Mouse (Mus musculus): ENCODE data around the gene Gan. TPM values are rescaled to one million over a fixed set of nuclear protein-coding genes. Genes with fewer than 3 reads are reported as not detected.

The Gan gene
- total RNA-seq, 2 experiments from 2014 or later, result 22.7 to 27.0 TPM

GRCm38 (mm10) chr8:117196593-117196992 lies 38.7 kb downstream of the Gan start:
- DNase-seq (ENCODE audit: extremely low spot score in 1 of 2, low spot score in 2 of 2), result no peak
- intact Hi-C loops (cut with DNase I), result no loop called here

- intact Hi-C loops (cut with DNase I), result no loop called here
- no peak for DNase-seq (ENCODE audit: extremely low spot score in 1 of 2, low spot score in 2 of 2)
Observed at GRCm38 (mm10) chr8:117197551-117197950, 39.6 kb downstream of the Gan start.

GRCm38 (mm10) chr8:117198141-117198935 lies 40.4 kb downstream of the Gan start:
- DNase-seq (ENCODE audit: extremely low spot score in 1 of 2, low spot score in 2 of 2), result peak; percentile 55 to 61
- intact Hi-C loops (cut with DNase I), result no loop called here

- DNase-seq (ENCODE audit: extremely low spot score in 1 of 2, low spot score in 2 of 2), result no peak
- intact Hi-C loops (cut with DNase I), result no loop called here
Observed at GRCm38 (mm10) chr8:117199658-117200057, 41.7 kb downstream of the Gan start.

- intact Hi-C loops (cut with DNase I), result no loop called here
- no peak for DNase-seq (ENCODE audit: extremely low spot score in 1 of 2, low spot score in 2 of 2)
Observed at GRCm38 (mm10) chr8:117200346-117200745, 42.4 kb downstream of the Gan start.

GRCm38 (mm10) chr8:117200803-117201202 lies 42.9 kb downstream of the Gan start:
- intact Hi-C loops (cut with DNase I), result no loop called here
- no peak for DNase-seq (ENCODE audit: extremely low spot score in 1 of 2, low spot score in 2 of 2)

- no peak for DNase-seq (ENCODE audit: extremely low spot score in 1 of 2, low spot score in 2 of 2)
- intact Hi-C loops (cut with DNase I), result no loop called here
Observed at GRCm38 (mm10) chr8:117201221-117202017, 43.5 kb downstream of the Gan start.

GRCm38 (mm10) chr8:117203085-117203484 lies 45.1 kb downstream of the Gan start:
- DNase-seq (ENCODE audit: extremely low spot score in 1 of 2, low spot score in 2 of 2), result no peak
- intact Hi-C loops (cut with DNase I), result no loop called here

- DNase-seq (ENCODE audit: extremely low spot score in 1 of 2, low spot score in 2 of 2), result no peak
- intact Hi-C loops (cut with DNase I), result no loop called here
Observed at GRCm38 (mm10) chr8:117205884-117206283, 47.9 kb downstream of the Gan start.

- intact Hi-C loops (cut with DNase I), result no loop called here
- DNase-seq (ENCODE audit: extremely low spot score in 1 of 2, low spot score in 2 of 2), result no peak
Observed at GRCm38 (mm10) chr8:117206636-117207035, 48.7 kb downstream of the Gan start.

- no peak for DNase-seq (ENCODE audit: extremely low spot score in 1 of 2, low spot score in 2 of 2)
- intact Hi-C loops (cut with DNase I), result no loop called here
Observed at GRCm38 (mm10) chr8:117209150-117209549, 51.2 kb downstream of the Gan start.

GRCm38 (mm10) chr8:117212100-117212499 lies 54.2 kb downstream of the Gan start:
- intact Hi-C loops (cut with DNase I), result no loop called here
- DNase-seq (ENCODE audit: extremely low spot score in 1 of 2, low spot score in 2 of 2), result no peak

- intact Hi-C loops (cut with DNase I), result no loop called here
- no peak for DNase-seq (ENCODE audit: extremely low spot score in 1 of 2, low spot score in 2 of 2)
Observed at GRCm38 (mm10) chr8:117217724-117218123, 59.8 kb downstream of the Gan start.

GRCm38 (mm10) chr8:117222396-117222795 lies 64.5 kb downstream of the Gan start:
- intact Hi-C loops (cut with DNase I), result loop anchor here (10.0 kb wide), 1 partner anchor 342 kb away; no protein-coding TSS in a partner anchor

GRCm38 (mm10) chr8:117224630-117225029 lies 66.7 kb downstream of the Gan start:
- DNase-seq (ENCODE audit: extremely low spot score in 1 of 2, low spot score in 2 of 2), result peak; percentile 74 to 84
- intact Hi-C loops (cut with DNase I), result loop anchor here (2.0 to 10.0 kb wide), 2 partner anchors 242 to 340 kb away; no protein-coding TSS in a partner anchor

More at GRCm38 (mm10) chr8:117222396-117222795, 64.5 kb downstream of the Gan start:
- DNase-seq (ENCODE audit: extremely low spot score in 1 of 2, low spot score in 2 of 2), result no peak

- intact Hi-C loops (cut with DNase I), result loop anchor here (10.0 kb wide), 1 partner anchor 338 kb away; no protein-coding TSS in a partner anchor
- DNase-seq (ENCODE audit: extremely low spot score in 1 of 2, low spot score in 2 of 2), result no peak
Observed at GRCm38 (mm10) chr8:117226306-117226705, 68.4 kb downstream of the Gan start.

GRCm38 (mm10) chr8:117227339-117227738 lies 69.4 kb downstream of the Gan start:
- no peak for DNase-seq (ENCODE audit: extremely low spot score in 1 of 2, low spot score in 2 of 2)
- intact Hi-C loops (cut with DNase I), result loop anchor here (10.0 kb wide), 1 partner anchor 337 kb away; no protein-coding TSS in a partner anchor

- intact Hi-C loops (cut with DNase I), result no loop called here
- no peak for DNase-seq (ENCODE audit: extremely low spot score in 1 of 2, low spot score in 2 of 2)
Observed at GRCm38 (mm10) chr8:117233199-117233598, 75.3 kb downstream of the Gan start.

- intact Hi-C loops (cut with DNase I), result no loop called here
- no peak for DNase-seq (ENCODE audit: extremely low spot score in 1 of 2, low spot score in 2 of 2)
Observed at GRCm38 (mm10) chr8:117236531-117236930, 78.6 kb downstream of the Gan start.

GRCm38 (mm10) chr8:117240326-117240725 lies 82.4 kb downstream of the Gan start:
- no peak for DNase-seq (ENCODE audit: extremely low spot score in 1 of 2, low spot score in 2 of 2)
- intact Hi-C loops (cut with DNase I), result no loop called here

All from left cerebral cortex, postnatal 10 days (tissue).